Mouse (Mus musculus) E14TG2a.4 (cell line): ENCODE data around the gene Tlr12.
"Not testable (repeated sequence)": the region's sequence is repeated elsewhere in the genome, so short reads cannot be mapped to it uniquely, and the experiment has no call there.

Experiments
- CTCF ChIP-seq: conservative IDR thresholded peaks from 2 replicates; pipeline ENCODE4 v1.5.1; 2014; ENCODE audit warnings: low read length
- POU5F1 ChIP-seq: IDR thresholded peaks from 2 replicates; pipeline ENCODE4 v1.6.1; 2014; ENCODE audit warnings: low read length, borderline replicate concordance

GRCm38 (mm10) chr4:128667195-128667594 lies 48.8 kb upstream of the Tlr12 start:
- not testable (repeated sequence) for TF ChIP-seq CTCF, POU5F1
